Mouse (Mus musculus) embryonic fibroblast, embryonic 13.5 days (primary cell): ENCODE data around the gene Ccdc78. TPM values are rescaled to one million over a fixed set of nuclear protein-coding genes. Genes with fewer than 3 reads are reported as not detected.

Experiments
- H3K27ac ChIP-seq: 2 replicates; pipeline ENCODE4 v1.5.1; 2012; ENCODE audit warnings: low read length, control low read depth, inconsistent platforms; ENCODE audit not compliant: insufficient read depth
- H3K4me1 ChIP-seq: 2 replicates; pipeline ENCODE4 v1.6.1; 2011; ENCODE audit warnings: low read length; ENCODE audit not compliant: control insufficient read depth, insufficient read depth
- H3K4me3 ChIP-seq: 2 replicates; pipeline ENCODE4 v1.5.1; 2011; ENCODE audit warnings: mild to moderate bottlenecking, control low read depth, low read length; ENCODE audit not compliant: insufficient read depth
- CTCF ChIP-seq: IDR thresholded peaks from 2 replicates; pipeline ENCODE4 v1.5.1; 2011; ENCODE audit warnings: mild to moderate bottlenecking, control low read depth, low read length, moderate library complexity, borderline replicate concordance; ENCODE audit not compliant: insufficient read depth
- POLR2A ChIP-seq: IDR thresholded peaks from 2 replicates; pipeline ENCODE4 v1.6.1; 2011; ENCODE audit warnings: low read depth, mild to moderate bottlenecking, control low read depth, low read length, moderate library complexity
- polyA plus RNA-seq: library from polyadenylated mRNA; stranded (reverse); fragments of >200 nt; gene quantifications from 2 replicates; pipeline ENCODE4 v1.2.4, GENCODE M21; 2011; ENCODE audit warnings: low read depth; ENCODE audit not compliant: missing spikeins, insufficient read length

Gene Ccdc78
- polyA plus RNA-seq, 1 experiment = not detected

DNA sequence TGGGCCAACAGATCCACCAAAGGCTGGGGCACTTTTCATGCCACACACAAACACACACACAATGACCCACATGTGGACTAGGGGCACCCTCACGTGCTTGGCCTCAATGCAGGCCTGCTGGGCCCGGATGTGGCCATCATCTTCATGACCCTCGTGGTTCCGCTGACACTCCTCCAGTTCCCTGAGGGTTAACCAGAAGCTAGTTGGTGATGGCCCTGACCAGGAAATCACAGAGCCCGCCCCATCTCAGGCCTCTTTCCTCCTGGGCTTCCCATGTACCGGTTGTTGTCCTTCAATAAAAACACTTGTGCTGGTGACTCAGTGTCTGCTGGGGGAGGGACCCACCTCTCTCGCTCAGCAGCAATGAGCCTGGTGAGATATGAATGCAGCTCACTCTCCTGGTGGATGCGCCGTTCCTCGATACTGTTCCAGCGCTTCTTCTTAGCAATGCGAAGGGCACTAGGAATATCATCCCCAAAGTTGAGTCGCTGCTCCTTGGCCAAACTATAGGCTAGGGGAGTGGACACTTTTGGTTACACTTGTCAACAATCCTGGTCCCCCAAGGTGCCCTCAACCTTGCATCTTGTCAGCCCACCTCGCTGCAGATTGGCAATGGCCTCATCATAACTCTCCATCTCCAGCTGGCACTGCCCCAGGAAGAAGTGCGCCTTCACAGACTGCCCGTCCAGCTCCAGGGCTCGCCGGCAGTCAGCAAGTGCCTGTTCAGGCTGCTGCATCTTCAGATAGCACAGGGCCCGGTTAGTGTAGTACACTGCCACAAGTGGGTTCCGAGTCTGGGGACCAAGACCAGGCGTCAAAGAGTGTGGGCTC, 45.3 kb downstream of the Ccdc78 start:
- TF ChIP-seq POLR2A = peak; percentile 22
- TF ChIP-seq CTCF = no peak
- peak overlapping the region; percentile 86 for H3K4me3 ChIP-seq
- peak overlapping the region; percentile 77 for H3K27ac ChIP-seq
- peaks cover 12% of the 10 kb centered on the region for H3K4me1 ChIP-seq

DNA sequence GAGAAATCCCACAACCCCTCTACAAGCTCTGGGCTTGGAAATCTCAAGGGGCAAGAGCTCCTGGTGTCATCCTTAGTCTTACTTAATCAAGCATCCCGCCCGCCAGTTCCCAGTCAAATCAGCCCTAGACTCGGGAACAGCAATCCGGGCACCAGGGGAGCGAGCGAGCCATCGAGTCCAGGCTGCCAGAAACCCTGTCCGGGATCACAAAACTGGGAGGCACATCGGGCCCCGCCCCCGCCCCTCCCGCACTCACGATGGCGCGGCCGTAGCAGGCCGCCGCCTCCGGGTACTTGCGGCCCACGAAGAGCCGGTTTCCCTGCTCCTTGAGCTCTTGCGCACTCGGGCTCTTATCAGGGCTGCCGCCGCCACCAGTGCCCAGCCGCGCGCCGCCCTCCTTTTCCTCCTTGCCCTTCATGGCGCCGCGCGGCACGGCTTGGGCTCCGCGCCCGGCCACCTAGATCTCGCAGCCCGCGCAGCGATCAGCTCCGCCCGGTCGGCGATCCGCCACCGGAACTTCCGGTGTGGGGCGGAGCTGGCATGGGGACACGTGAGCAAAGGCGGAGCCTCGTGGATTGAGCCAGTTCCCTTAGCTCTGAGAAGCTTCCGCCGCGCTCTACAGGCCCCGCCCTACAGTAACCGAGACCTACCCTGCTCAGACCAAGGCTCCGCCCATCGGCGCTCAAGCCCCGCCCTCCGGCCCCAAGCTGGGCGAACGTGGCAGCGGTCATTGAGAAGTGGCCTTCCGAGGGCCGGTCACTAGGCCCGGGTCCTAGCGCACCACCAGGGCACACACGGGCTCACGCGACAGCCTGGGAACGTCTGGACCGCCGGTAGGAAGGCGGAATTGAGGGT, 46.3 kb downstream of the Ccdc78 start:
- Histone ChIP-seq H3K4me3 (peak overlapping the region; percentile 86), H3K4me1 (peaks cover 14% of the 10 kb centered on the region), H3K27ac (peak overlapping the region; percentile 94)
- TF ChIP-seq POLR2A = peak; percentile 83
- TF ChIP-seq CTCF = no peak

DNA sequence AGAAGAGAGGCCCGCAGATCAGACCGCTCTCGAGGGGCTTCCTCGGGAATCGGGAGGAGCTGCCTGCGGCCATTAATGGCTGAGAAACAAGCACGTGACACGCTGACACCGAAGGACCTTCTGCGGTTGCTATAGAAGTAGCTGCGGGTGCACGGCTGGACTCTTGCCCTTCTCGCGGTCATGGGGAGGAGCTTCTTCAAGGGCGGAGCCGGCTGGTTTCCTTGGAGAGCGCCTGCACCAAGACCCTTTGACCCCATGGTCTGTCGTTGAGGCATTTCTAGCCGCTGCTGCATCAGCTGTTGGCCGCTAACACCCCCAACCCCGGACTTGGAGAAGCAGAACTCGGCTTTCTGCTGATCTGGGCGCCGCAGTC, 46.9 kb downstream of the Ccdc78 start, which contains the start of gene Stub1:
Gene Stub1 (minus strand): TSS at position 114 of the 373 bp plus-strand sequence.
- no peak for TF ChIP-seq CTCF
- TF ChIP-seq POLR2A = peak; percentile 23; the same call in 1 of the 2 replicates
- peak within 1 kb of the TSS; percentile 86 for H3K4me3 ChIP-seq
- H3K27ac ChIP-seq = peak within 1 kb of the TSS; percentile 94
- H3K4me1 ChIP-seq = peaks cover 14% of the 10 kb centered on the region

DNA sequence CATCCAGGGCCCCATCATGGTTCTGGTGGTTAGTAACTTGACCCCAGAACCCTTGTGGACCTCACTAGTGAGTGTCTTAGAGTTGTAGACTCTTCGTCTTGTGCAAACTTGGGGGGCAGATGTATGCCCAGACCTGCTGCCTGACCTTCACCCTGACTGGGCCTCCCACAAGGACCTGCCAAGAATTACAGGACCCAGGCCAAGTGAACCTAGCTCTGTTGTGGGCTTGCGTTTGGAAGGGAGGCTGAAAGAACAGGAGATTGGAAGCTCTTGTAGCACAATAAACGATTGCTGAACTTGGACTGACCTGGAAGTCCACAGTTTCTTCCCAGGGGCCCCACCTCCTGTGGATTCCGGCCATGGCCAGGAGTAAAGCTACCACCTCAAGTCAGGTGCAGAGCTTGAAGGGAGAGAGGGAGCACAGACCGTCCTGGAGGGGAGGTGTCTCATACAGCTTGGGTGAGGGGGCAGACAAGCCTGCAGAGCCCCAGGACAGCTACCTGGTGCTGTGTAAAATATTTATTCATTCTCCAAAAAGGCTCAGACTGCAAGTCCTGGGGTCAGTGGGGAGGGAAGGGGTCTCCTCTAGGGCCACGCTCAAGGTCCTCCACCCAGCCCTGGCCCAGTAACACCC, 47.7 kb downstream of the Ccdc78 start:
- peak overlapping the region; percentile 69 for H3K4me3 ChIP-seq
- H3K27ac ChIP-seq = peak overlapping the region; percentile 94; the same call in 1 of the 2 replicates
- no peak for TF ChIP-seq POLR2A
- no peak for TF ChIP-seq CTCF
- H3K4me1 ChIP-seq = peaks cover 14% of the 10 kb centered on the region

DNA sequence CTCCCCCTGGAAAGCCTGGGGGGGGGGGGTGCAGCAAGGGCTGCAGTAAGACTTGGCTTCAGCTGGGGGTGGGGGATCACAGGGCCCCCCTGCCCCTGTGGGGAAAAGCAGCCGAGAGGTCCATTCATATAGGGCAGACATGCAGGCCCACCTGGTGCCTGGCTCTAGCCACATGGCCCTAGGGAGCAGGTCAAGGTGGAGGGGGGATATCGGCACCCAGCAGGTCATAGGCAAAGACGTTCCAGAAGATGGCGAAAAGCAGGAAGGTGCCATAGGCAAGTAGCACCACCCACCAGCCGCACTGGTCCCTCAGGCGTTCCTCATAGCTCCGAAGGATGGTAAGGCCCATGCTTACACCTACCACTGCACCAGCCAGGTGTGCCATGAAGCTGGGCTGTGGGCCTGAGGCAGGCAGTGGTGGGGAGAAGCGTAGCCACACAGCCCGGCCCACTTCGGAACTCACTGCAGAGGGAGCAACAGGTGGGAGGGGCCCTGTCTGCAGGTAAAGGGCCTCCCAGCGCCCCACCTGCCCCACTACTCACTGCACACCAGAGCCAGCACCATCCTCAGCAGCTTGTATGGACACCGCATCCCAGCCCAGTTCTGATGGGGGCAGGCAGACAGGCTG, 48.3 kb downstream of the Ccdc78 start:
- peak overlapping the region; percentile 69; the same call in 1 of the 2 replicates for H3K4me3 ChIP-seq
- TF ChIP-seq POLR2A (0 out of 2 replicates have a peak, but pooled peaks have one; percentile 8), CTCF (no peak)
- H3K27ac ChIP-seq = no peak overlapping the region
- peaks cover 14% of the 10 kb centered on the region for H3K4me1 ChIP-seq

DNA sequence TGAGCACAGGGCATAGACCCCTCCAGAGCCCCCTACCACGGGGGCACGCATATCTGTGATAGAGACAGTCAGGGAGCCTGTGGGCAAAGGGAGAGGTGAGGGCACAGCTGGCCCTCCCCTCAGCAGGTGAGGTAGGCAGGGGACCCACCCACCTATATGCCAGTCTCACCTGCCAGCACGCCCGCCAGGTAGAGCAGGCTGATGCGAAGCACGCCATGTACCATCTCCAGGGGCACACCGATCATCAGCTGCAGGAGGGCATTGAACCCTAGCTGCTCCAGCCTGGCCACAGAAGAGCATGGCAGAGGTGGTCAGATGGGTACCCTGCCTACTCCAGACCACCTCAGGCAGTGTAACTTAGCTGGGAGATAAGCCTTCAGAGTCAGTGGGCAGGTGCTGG, 48.9 kb downstream of the Ccdc78 start:
- Histone ChIP-seq H3K4me1 (peaks cover 14% of the 10 kb centered on the region), H3K27ac (no peak overlapping the region), H3K4me3 (no peak overlapping the region)
- TF ChIP-seq POLR2A = peak; percentile 8
- no peak for TF ChIP-seq CTCF

DNA sequence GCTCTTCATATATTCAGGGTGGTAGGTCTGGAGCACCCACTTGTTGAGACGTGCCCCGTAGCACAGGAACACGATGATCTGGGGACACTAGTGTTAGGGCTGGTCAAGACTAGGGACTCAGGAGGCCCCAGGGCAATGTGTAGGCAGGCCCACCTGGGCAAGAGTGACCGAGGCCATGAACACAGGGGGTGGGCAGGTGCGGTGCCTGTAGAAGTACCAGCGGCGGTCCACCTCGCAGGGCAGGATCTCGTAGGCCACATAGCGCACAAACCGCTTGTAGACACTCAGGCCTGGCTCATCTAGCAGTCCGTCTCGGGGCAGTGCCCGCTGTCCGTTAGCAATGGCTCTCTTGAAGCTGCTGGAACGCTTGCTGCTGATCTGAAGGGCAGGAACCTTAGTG, 49.4 kb downstream of the Ccdc78 start:
- Histone ChIP-seq H3K4me1 (peaks cover 14% of the 10 kb centered on the region), H3K27ac (no peak overlapping the region), H3K4me3 (no peak overlapping the region)
- TF ChIP-seq CTCF = no peak
- no peak for TF ChIP-seq POLR2A

DNA sequence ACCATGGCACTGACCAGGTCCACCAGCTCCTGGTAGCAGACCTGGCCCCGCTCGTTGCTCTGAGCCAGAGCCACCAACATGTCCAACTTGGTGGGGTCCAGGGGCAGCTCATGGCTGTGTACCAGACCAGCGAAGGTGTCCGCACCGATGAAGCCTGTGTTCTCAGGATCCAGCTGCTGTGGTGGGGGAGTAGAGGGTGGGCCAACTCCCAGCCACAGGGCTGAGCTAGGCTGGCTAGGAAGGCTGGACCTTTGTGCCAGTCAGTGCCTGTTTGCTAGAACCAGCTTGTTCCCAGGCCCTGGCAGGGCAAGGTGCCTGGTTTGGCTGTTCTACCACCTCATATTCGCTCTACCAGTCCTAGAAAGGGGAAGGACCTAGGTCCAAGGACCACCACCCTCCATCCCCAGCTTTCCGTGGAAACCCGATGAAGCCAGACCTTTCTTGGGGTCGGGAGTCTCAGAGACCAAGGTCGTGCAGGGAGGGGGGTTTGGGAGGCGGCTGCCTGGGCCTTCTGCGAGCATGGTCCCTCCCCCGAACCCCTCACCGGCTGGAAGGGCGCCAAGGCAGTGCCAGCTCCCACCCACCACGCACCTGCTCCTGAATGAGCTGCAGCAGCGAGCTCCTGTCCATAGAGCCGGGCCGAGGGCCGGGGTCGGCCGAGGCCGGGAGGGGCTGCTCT, 50.2 kb downstream of the Ccdc78 start:
- Histone ChIP-seq H3K27ac (no peak overlapping the region), H3K4me3 (0 out of 2 replicates have a peak overlapping the region, but pooled peaks have one; percentile 3), H3K4me1 (peaks cover 12% of the 10 kb centered on the region)
- TF ChIP-seq POLR2A (no peak; the same call in 1 of the 2 replicates), CTCF (no peak)

DNA sequence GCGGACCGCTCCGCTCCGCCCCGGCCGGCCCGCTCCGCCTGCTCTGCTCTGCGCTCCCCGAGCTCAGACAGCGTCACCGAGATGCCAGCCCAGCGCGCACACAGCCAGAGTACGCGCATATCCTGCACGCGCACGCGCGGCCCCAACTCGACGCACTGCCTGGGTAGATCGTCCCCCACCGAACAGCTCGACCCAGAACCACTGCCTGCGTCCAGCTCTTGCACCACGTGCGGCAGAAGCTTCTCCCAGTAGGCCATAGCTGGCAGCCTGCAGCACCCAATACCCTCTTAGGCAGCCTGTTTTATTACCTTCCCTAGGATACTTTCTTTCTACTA, 50.7 kb downstream of the Ccdc78 start, which contains the start of gene Rhbdl1:
Gene Rhbdl1 (minus strand): TSS at position 220 of the 335 bp plus-strand sequence.
- Histone ChIP-seq H3K4me1 (peaks cover 12% of the 10 kb centered on the region), H3K4me3 (0 out of 2 replicates have a peak within 1 kb of the TSS, but pooled peaks have one; percentile 3), H3K27ac (no peak within 1 kb of the TSS)
- TF ChIP-seq POLR2A (peak; percentile 63), CTCF (no peak)
